Mouse (Mus musculus): ENCODE data around the gene Carm1. TPM values are rescaled to one million over a fixed set of nuclear protein-coding genes. Genes with fewer than 3 reads are reported as not detected.

Carm1 gene
- 119 and 135 TPM in 2 replicates for polyA plus RNA-seq (2012; rRNA removed)

GRCm38 (mm10) chr9:21546789-21547074 lies at the start of gene Carm1:
Gene Carm1, plus strand, starts transcription at chr9:21546894.
- TF ChIP-seq POLR2A (IDR thresholded peaks at IDR 0.05; ENCODE audit: borderline replicate concordance, extremely low read depth, insufficient read depth, insufficient read length, poor library complexity, severe bottlenecking): no peak
- TF ChIP-seq CTCF (IDR thresholded peaks at IDR 0.05; ENCODE audit: borderline replicate concordance, extremely low read depth, insufficient read depth, insufficient read length): no peak; the same call in 1 of the 2 replicates
- DNase-seq (ENCODE audit: low read depth): no peak

GRCm38 (mm10) chr9:21497050-21497542 lies 49.6 kb upstream of the Carm1 start:
- TF ChIP-seq CTCF (IDR thresholded peaks at IDR 0.05; ENCODE audit: borderline replicate concordance, extremely low read depth, insufficient read depth, insufficient read length): no peak
- TF ChIP-seq POLR2A (IDR thresholded peaks at IDR 0.05; ENCODE audit: borderline replicate concordance, extremely low read depth, insufficient read depth, insufficient read length, poor library complexity, severe bottlenecking): no peak
- peak; percentile 9 for DNase-seq (ENCODE audit: low read depth)

- DNase-seq (ENCODE audit: low read depth): no peak
- TF ChIP-seq CTCF (IDR thresholded peaks at IDR 0.05; ENCODE audit: borderline replicate concordance, extremely low read depth, insufficient read depth, insufficient read length) (no peak), POLR2A (IDR thresholded peaks at IDR 0.05; ENCODE audit: borderline replicate concordance, extremely low read depth, insufficient read depth, insufficient read length, poor library complexity, severe bottlenecking) (no peak)
Measured at GRCm38 (mm10) chr9:21497664-21498063, 49.0 kb upstream of the Carm1 start.

- TF ChIP-seq POLR2A (IDR thresholded peaks at IDR 0.05; ENCODE audit: borderline replicate concordance, extremely low read depth, insufficient read depth, insufficient read length, poor library complexity, severe bottlenecking) (no peak), CTCF (IDR thresholded peaks at IDR 0.05; ENCODE audit: borderline replicate concordance, extremely low read depth, insufficient read depth, insufficient read length) (no peak)
- no peak for DNase-seq (ENCODE audit: low read depth)
Measured at GRCm38 (mm10) chr9:21498284-21498902, 48.3 kb upstream of the Carm1 start.

- TF ChIP-seq CTCF (IDR thresholded peaks at IDR 0.05; ENCODE audit: borderline replicate concordance, extremely low read depth, insufficient read depth, insufficient read length): no peak
- no peak for DNase-seq (ENCODE audit: low read depth)
Measured at GRCm38 (mm10) chr9:21503352-21503751, 43.3 kb upstream of the Carm1 start.

GRCm38 (mm10) chr9:21505767-21506166 lies 40.9 kb upstream of the Carm1 start:
- DNase-seq (ENCODE audit: low read depth): no peak
- no peak for TF ChIP-seq CTCF (IDR thresholded peaks at IDR 0.05; ENCODE audit: borderline replicate concordance, extremely low read depth, insufficient read depth, insufficient read length)
- no peak for TF ChIP-seq POLR2A (IDR thresholded peaks at IDR 0.05; ENCODE audit: borderline replicate concordance, extremely low read depth, insufficient read depth, insufficient read length, poor library complexity, severe bottlenecking)

GRCm38 (mm10) chr9:21507753-21508430 lies 38.8 kb upstream of the Carm1 start:
- no peak for TF ChIP-seq CTCF (IDR thresholded peaks at IDR 0.05; ENCODE audit: borderline replicate concordance, extremely low read depth, insufficient read depth, insufficient read length)
- TF ChIP-seq POLR2A (IDR thresholded peaks at IDR 0.05; ENCODE audit: borderline replicate concordance, extremely low read depth, insufficient read depth, insufficient read length, poor library complexity, severe bottlenecking): no peak
- DNase-seq (ENCODE audit: low read depth): no peak

- TF ChIP-seq POLR2A (IDR thresholded peaks at IDR 0.05; ENCODE audit: borderline replicate concordance, extremely low read depth, insufficient read depth, insufficient read length, poor library complexity, severe bottlenecking): no peak
- TF ChIP-seq CTCF (IDR thresholded peaks at IDR 0.05; ENCODE audit: borderline replicate concordance, extremely low read depth, insufficient read depth, insufficient read length): no peak
- no peak for DNase-seq (ENCODE audit: low read depth)
Measured at GRCm38 (mm10) chr9:21508871-21509404, 37.8 kb upstream of the Carm1 start.

GRCm38 (mm10) chr9:21509772-21510688 lies 36.7 kb upstream of the Carm1 start, which contains the start of gene Tmed1:
Gene Tmed1, minus strand, starts transcription at chr9:21510252.
- no peak for TF ChIP-seq CTCF (IDR thresholded peaks at IDR 0.05; ENCODE audit: borderline replicate concordance, extremely low read depth, insufficient read depth, insufficient read length)
- TF ChIP-seq POLR2A (IDR thresholded peaks at IDR 0.05; ENCODE audit: borderline replicate concordance, extremely low read depth, insufficient read depth, insufficient read length, poor library complexity, severe bottlenecking): peak; percentile 52; the same call in 1 of the 2 replicates
- DNase-seq (ENCODE audit: low read depth): peak; percentile 98

- TF ChIP-seq CTCF (IDR thresholded peaks at IDR 0.05; ENCODE audit: borderline replicate concordance, extremely low read depth, insufficient read depth, insufficient read length): no peak
- no peak for TF ChIP-seq POLR2A (IDR thresholded peaks at IDR 0.05; ENCODE audit: borderline replicate concordance, extremely low read depth, insufficient read depth, insufficient read length, poor library complexity, severe bottlenecking)
- DNase-seq (ENCODE audit: low read depth): no peak
Measured at GRCm38 (mm10) chr9:21510689-21511015, 36.0 kb upstream of the Carm1 start.

GRCm38 (mm10) chr9:21511052-21511451 lies 35.6 kb upstream of the Carm1 start:
- TF ChIP-seq POLR2A (IDR thresholded peaks at IDR 0.05; ENCODE audit: borderline replicate concordance, extremely low read depth, insufficient read depth, insufficient read length, poor library complexity, severe bottlenecking): no peak
- no peak for TF ChIP-seq CTCF (IDR thresholded peaks at IDR 0.05; ENCODE audit: borderline replicate concordance, extremely low read depth, insufficient read depth, insufficient read length)
- no peak for DNase-seq (ENCODE audit: low read depth)
